Mouse (Mus musculus) midbrain, embryonic 13.5 days (tissue): Measurements from ENCODE around the gene Srsf4. TPM values are rescaled to one million over a fixed set of nuclear protein-coding genes. Genes with fewer than 3 reads are reported as not detected.

Experiments
- ATAC-seq: fragments of 200-750 bp; cut with Nextera tagmentation; 2 replicates; pipeline ENCODE4 v1.8.0; 2017; ENCODE audit warnings: mild to moderate bottlenecking, moderate TSS enrichment, moderate library complexity
- H3K27ac ChIP-seq: fragments of 300-500 bp; sonication (generic); 2 replicates; pipeline ENCODE4 v1.5.1; 2015; ENCODE audit warnings: inconsistent platforms, mild to moderate bottlenecking, moderate library complexity
- H3K27me3 ChIP-seq: fragments of 300-500 bp; sonication (generic); 2 replicates; pipeline ENCODE4 v1.6.1; 2015; ENCODE audit warnings: mild to moderate bottlenecking, inconsistent platforms
- H3K36me3 ChIP-seq: fragments of 300-500 bp; sonication (generic); 2 replicates; pipeline ENCODE4 v1.6.1; 2015; ENCODE audit warnings: mild to moderate bottlenecking, inconsistent platforms
- H3K4me1 ChIP-seq: fragments of 300-500 bp; sonication (generic); replicated peaks from 2 replicates; pipeline ENCODE4 v1.6.1; 2015; ENCODE audit warnings: inconsistent platforms
- H3K4me2 ChIP-seq: fragments of 300-500 bp; sonication (generic); replicated peaks from 2 replicates; pipeline ENCODE4 v1.6.1; 2015; ENCODE audit warnings: moderate library complexity, mild to moderate bottlenecking, inconsistent platforms
- H3K4me3 ChIP-seq: fragments of 300-500 bp; sonication (generic); replicated peaks from 2 replicates; pipeline ENCODE4 v1.5.1; 2015; ENCODE audit warnings: mild to moderate bottlenecking, inconsistent platforms
- H3K9ac ChIP-seq: fragments of 300-500 bp; sonication (generic); replicated peaks from 2 replicates; pipeline ENCODE4 v1.6.1; 2015; ENCODE audit warnings: mild to moderate bottlenecking, inconsistent platforms
- H3K9me3 ChIP-seq: fragments of 300-500 bp; sonication (generic); 2 replicates; pipeline ENCODE4 v1.6.1; 2016; ENCODE audit warnings: mild to moderate bottlenecking, inconsistent platforms
- WGBS: fragments of 180-500 bp; shearing (Covaris S2); methylation state at CpG from one replicate; pipeline ENCODE4 v1.1.7; 2015; 5-methylcytosine and 5-hydroxymethylcytosine counted together
- polyA plus RNA-seq: library from polyadenylated mRNA; unstranded; fragments of >200 nt; fragmentation: Nextera tagmentation; extraction: Ambion mirVana; gene quantifications from 2 replicates; pipeline ENCODE4 v1.2.1, GENCODE M21; 2015

Srsf4 gene
- polyA plus RNA-seq, 1 experiment from 2014 or later: 140 TPM

DNA sequence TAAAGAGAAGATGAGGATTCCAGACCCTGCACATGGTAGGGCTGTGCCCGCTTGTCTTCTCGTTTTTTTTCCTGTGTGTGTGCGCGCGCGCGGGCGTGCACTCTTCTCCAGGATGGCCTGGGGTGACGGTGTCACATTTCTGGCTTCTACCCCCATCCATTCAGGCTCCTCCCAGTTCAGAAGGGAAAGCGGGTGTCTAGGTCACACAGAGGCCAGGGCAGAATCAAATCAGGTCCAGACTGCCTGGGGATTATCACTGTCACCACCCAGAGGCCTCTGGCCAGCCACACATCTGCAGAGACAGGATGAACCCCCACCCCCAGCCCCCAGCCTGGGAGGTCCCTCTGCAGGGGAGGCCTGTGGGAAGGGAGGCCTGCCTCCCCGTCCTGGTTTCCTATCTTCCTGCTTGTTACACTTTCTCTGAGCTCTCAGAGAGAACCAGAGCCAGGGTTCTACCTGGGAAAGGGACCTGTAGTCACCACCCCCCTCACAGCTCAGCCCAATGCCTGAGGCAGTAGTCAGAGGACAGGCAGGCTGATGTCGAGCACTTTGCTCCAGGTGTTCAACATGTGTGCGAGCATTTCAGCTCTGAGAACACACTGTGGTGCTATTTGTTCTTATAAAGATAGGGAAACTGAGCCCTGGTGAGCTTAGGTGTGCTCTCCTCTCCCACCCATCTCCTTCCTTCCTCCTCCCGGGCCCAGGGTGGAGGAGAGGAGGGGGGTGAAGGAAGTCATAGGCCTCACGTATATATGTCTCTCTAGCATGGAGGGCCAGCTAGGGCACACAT, 45.5 kb downstream of the Srsf4 start:
- Histone ChIP-seq H3K4me3 (no peak overlapping the region), H3K4me1 (peaks cover 61% of the 10 kb centered on the region)

DNA sequence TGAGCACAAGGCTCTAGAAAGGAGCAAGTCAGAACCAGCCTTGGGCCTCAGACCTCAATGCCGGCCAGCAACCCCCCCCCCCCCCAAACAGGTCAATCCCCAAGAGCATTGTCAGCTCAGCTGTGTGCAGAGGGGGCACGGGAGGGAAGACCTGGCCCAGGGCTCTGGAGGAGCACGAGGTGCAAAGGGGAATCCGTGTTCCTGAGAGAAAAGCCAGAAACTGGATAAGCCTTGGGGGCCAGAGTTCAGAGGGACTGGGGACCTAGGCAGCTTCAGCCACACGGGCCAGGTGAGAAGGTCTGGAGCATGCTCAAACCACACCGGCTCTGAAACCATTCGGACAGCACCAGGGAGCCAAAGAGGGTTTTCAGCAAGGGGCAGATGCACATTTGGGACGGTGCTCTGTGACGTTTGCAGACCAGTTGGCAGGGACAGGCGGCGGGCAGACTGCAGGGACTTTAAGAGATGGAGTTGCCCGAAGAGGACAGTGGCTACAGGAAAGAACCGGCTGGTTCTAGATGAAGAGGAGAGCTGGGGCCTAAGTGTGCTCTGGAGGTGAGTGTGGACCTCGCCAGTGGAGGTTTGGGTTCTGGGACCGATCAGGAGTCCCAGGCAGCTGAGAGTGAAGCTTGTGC, 46.2 kb downstream of the Srsf4 start:
- Histone ChIP-seq H3K9me3 (no peaks in the 10 kb centered on the region), H3K27ac (no peak overlapping the region), H3K4me2 (peak overlapping the region; percentile 78; the same call in 1 of the 2 replicates), H3K27me3 (peaks cover 100% of the 10 kb centered on the region), H3K9ac (no peak overlapping the region), H3K4me1 (peaks cover 68% of the 10 kb centered on the region), H3K36me3 (peaks cover 18% of the 10 kb centered on the region), H3K4me3 (peak overlapping the region; percentile 48; the same call in 1 of the 2 replicates)
- WGBS: 10% methylated on average over 15 of the region's 15 CpGs
- no peak for ATAC-seq

More for the DNA sequence above, 45.5 kb downstream of the Srsf4 start:
- ATAC-seq: no peak
- Histone ChIP-seq H3K4me2 (no peak overlapping the region), H3K36me3 (peaks cover 11% of the 10 kb centered on the region), H3K9ac (no peak overlapping the region), H3K9me3 (no peaks in the 10 kb centered on the region), H3K27ac (no peak overlapping the region), H3K27me3 (peaks cover 99% of the 10 kb centered on the region)
- WGBS: 13% methylated on average over 15 of the region's 15 CpGs

DNA sequence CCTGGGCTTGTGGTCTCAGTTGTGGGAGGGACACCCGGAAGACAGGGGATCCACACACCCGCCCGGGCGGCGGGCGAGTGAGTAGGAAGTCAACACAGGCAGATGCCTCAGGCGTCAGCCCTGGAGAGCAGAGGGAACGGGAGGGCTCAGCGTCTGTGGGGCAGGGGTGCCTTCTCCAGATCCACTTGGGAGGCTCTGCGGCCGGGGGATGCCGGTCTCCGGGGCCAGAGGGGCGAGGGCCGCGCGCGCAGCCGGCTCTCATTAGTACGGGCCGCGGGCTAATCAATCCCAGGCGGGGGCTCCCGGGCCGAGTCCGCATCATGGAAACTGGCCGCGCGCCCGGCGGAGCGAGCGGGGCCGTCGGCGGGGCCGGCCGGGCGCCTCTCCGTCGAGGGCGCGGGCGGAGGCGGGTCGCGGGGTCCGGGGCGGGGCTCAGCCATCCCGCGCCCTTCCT, 46.8 kb downstream of the Srsf4 start:
- Histone ChIP-seq H3K4me3 (peak overlapping the region; percentile 48), H3K9ac (0 out of 2 replicates have a peak overlapping the region, but pooled peaks have one; percentile 25), H3K36me3 (peaks cover 24% of the 10 kb centered on the region), H3K4me1 (peaks cover 68% of the 10 kb centered on the region), H3K9me3 (no peaks in the 10 kb centered on the region), H3K27ac (no peak overlapping the region), H3K4me2 (peak overlapping the region; percentile 78), H3K27me3 (peaks cover 99% of the 10 kb centered on the region)
- 2% methylated on average over 51 of the region's 51 CpGs for WGBS
- no peak for ATAC-seq

DNA sequence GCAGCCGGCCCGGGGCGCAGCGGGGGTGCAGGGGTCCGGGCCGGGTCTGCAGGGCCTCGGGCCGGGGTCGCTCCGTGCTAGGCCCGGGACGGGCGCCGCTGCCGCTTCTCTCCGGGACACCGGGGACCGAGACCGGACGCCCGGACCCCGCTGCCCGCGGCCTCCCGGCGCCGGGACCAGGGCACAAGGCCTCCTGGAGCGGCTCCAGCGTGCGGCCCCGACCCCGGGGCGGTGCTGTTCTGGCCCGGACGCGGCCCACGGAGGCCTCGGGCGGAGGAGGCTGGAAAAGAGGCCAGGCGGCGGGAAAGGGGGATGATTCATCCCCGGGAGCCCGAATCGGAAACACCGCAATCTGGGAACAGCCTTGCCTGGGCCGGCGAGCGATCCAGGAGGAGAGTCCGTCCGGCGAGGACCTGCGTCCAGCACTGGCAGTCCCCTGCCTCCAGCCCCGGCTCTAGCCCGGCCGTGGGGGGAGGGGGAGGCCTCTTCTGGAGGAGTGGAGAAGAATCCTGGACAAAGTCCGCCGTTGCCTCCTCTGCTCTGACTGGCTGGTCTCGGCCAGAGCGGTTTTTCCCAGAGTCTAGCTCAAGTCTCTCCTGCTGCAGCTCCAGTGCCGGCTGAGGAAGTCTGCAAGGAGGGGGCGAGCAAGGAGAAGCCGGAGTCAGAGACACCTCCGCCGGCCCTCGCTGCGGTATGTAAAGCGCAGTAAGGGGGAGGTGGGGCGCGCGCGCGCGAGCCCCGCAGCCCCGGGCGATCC, 47.4 kb downstream of the Srsf4 start:
- H3K4me1 ChIP-seq: peaks cover 62% of the 10 kb centered on the region
- H3K36me3 ChIP-seq: peaks cover 30% of the 10 kb centered on the region
- no peak overlapping the region for H3K27ac ChIP-seq
- H3K4me2 ChIP-seq: peak overlapping the region; percentile 78
- 1% methylated on average over 47 of the region's 76 CpGs for WGBS
- H3K9ac ChIP-seq: peak overlapping the region; percentile 67
- H3K27me3 ChIP-seq: peaks cover 97% of the 10 kb centered on the region
- H3K9me3 ChIP-seq: no peaks in the 10 kb centered on the region
- ATAC-seq: no peak
- peak overlapping the region; percentile 48 for H3K4me3 ChIP-seq

DNA sequence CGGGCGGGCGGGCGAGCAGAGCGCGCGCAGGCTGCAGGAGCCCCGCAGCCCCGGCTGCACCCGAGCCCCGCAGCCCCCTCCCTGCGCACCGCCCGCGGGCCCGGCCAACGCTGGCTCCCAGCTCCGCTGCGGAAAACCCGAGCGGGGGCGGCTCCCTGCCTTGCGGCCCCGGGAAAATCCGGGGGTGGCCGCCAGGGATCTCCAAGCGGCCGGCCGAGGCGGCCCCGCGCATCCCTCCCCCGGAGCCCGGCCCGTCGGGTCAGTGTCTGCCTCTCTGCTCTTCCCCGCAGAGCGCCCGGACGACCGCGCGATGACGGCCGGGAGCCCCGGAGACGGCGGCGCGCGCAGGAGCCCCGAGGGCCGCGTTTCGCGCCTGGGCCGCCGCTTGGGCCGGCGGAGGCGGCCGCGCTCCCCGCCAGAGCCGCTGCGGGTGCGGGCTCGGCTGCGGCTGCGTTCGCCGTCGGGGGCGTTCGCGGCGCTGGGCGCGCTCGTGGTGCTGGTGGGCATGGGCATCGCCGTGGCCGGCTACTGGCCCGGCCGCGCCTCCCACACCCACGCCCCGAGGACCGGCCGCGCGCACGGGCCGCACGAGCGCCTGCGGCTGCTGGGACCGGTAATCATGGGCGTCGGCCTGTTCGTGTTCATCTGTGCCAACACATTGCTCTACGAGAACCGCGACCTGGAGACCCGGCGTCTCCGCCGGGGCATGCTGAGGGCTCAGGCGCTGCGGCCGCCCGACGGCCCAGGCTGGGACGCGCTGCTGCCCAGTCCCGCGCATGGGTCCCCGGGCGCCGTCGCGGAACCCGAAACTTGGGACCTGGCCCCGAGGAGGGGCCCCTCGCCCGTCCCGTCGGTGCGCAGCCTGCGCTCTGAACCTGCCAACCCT, 48.3 kb downstream of the Srsf4 start, which contains the start of gene Tmem200b:
Gene Tmem200b (plus strand): TSS at position 311 of the 886 bp plus-strand sequence.
- ATAC-seq: 0 out of 2 replicates have a peak, but pooled peaks have one; percentile 5
- no peak within 1 kb of the TSS for H3K27ac ChIP-seq
- peak within 1 kb of the TSS; percentile 48 for H3K4me3 ChIP-seq
- peaks cover 93% of the 10 kb centered on the region for H3K27me3 ChIP-seq
- no peaks in the 10 kb centered on the region for H3K9me3 ChIP-seq
- peak within 1 kb of the TSS; percentile 67 for H3K9ac ChIP-seq
- H3K4me1 ChIP-seq: peaks cover 55% of the 10 kb centered on the region
- H3K4me2 ChIP-seq: peak within 1 kb of the TSS; percentile 78
- peaks cover 39% of the 10 kb centered on the region for H3K36me3 ChIP-seq
- 2% methylated on average over 126 of the region's 130 CpGs for WGBS

DNA sequence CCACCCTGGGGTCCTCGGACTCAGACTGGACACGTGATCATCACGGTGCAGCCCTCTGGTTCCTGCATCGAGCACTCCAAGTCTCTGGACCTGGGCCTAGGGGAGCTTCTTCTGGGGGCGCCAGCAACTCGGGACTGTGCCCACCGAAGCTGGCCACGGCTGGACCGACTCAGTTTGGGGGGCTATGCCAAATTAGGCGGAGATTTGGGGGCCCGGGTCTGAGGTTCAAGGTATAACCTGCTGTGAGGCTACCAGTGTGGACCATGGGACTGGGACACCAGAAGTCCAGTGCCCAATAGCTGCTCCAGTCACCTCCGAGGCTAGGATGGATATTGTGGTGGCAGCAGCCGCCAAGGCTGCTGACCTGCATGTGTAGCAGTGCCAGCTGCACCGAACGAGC, 49.0 kb downstream of the Srsf4 start:
- Histone ChIP-seq H3K9ac (peak overlapping the region; percentile 67), H3K4me2 (peak overlapping the region; percentile 78)
- WGBS: 54% methylated on average over 15 of the region's 15 CpGs

DNA sequence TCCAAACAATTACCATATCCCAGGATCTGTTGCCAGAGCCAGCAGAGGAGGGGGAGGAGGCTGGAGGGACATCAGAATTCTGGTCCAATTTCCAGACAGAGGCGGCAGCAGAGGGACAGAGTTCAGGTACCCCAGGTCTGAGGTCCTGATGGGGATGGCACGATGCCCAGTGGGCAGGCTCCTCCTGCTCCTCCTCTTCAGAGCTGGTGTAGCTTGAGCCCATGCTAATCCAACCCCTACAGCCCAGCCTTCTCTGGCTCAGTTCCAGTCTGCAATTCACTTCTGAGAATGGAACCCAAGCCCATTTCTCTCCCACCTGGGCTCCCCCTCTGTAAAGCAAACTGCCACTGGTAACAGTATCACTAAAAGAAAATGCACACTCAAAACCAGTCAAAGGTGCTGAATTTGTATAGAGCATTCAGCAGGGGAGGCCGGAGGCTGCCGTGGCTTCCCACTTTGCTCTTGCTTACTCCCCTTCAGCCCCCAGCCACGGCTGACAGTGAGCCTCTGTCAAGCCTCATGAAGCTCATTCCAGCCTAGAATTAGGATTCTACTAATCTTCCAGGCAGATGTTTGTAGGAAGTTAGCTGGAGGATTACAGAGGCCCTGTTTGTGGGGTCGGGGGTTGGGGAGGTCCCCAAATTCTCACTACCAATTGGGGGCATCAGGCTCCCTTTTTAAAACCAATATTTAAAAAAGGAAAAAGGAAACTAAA, 50.8 kb downstream of the Srsf4 start:
- Histone ChIP-seq H3K9ac (no peak overlapping the region), H3K4me2 (no peak overlapping the region), H3K36me3 (peaks cover 65% of the 10 kb centered on the region), H3K4me3 (no peak overlapping the region), H3K9me3 (no peaks in the 10 kb centered on the region), H3K27ac (no peak overlapping the region), H3K27me3 (peaks cover 67% of the 10 kb centered on the region), H3K4me1 (peaks cover 46% of the 10 kb centered on the region)
- ATAC-seq: no peak
- 58% methylated on average over 6 of the region's 6 CpGs for WGBS

More for the DNA sequence above, 49.0 kb downstream of the Srsf4 start:
- Histone ChIP-seq H3K27me3 (peaks cover 86% of the 10 kb centered on the region), H3K27ac (no peak overlapping the region), H3K4me1 (peaks cover 55% of the 10 kb centered on the region), H3K4me3 (peak overlapping the region; percentile 48), H3K9me3 (no peaks in the 10 kb centered on the region), H3K36me3 (peaks cover 46% of the 10 kb centered on the region)
- 0 out of 2 replicates have a peak, but pooled peaks have one; percentile 22 for ATAC-seq

DNA sequence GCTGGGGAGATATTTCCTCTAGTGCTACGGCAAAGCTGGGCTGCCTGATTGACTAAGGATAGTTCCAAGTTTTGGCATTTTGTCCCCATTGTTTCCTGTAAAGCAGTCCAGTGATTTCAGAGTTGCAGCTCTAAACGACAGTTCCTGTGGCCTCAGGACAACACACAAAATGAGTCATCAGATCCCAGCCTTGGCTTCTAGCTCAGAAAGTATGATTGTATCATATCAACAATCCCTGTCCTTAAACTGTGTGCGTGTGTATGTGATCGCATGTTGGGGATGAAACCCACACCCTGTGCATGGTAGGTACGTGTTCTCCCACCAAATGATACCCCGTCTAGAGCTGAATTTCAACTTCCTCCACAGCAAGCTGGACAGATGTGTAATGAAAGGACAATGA, 55.7 kb downstream of the Srsf4 start:
- H3K9ac ChIP-seq: no peak overlapping the region
- H3K36me3 ChIP-seq: peaks cover 97% of the 10 kb centered on the region
- H3K4me1 ChIP-seq: peaks cover 10% of the 10 kb centered on the region
- 93% methylated on average over 6 of the region's 6 CpGs for WGBS
- H3K9me3 ChIP-seq: no peaks in the 10 kb centered on the region
- no peak overlapping the region for H3K4me2 ChIP-seq
- peaks cover 19% of the 10 kb centered on the region for H3K27me3 ChIP-seq
- no peak overlapping the region for H3K4me3 ChIP-seq
- no peak overlapping the region for H3K27ac ChIP-seq
- ATAC-seq: no peak

DNA sequence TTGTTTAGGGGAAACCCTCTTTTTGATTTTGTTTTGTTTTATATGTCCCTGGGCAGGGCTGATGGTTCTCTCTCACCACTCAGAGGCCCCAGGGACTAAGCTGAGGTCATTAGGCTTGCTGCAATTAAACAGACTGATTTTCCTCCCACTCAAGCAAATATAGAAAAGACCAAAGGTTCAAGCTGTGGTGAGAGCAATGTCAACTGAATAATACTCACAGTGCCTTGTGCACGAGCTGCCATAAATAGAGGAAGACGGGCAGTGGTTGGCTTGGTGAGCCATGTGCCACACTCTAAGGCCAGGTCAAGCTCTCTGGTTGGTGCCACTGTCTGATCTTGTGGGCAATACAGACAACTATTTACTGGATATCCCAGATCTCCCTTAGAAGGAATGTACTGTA, 66.0 kb downstream of the Srsf4 start:
- Histone ChIP-seq H3K36me3 (peaks cover 37% of the 10 kb centered on the region), H3K4me3 (no peak overlapping the region), H3K27me3 (no peaks in the 10 kb centered on the region), H3K4me1 (no peaks in the 10 kb centered on the region), H3K9me3 (no peaks in the 10 kb centered on the region), H3K9ac (no peak overlapping the region), H3K27ac (no peak overlapping the region), H3K4me2 (no peak overlapping the region)
- ATAC-seq: no peak
- 86% methylated on average over 2 of the region's 2 CpGs for WGBS

DNA sequence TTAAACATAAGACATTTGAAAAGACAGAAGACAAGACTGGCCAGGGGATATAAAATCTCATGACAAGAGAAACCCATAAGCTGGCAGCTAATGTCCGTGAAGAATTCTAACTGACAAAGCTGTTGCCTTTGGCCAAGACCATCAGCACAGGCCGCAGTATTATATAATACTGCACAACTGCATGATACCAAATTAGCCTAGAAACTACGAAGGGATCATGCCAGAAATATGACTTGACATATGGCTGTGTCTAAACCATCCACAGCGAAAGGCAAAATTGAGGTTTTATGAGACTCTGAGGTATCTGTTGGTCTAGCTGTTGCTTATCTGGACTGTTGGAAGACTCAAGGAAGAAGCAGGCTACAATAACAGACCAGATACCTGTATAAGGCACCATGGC, 67.4 kb downstream of the Srsf4 start:
- WGBS: 94% methylated on average over 4 of the region's 4 CpGs
- Histone ChIP-seq H3K4me1 (no peaks in the 10 kb centered on the region), H3K9me3 (no peaks in the 10 kb centered on the region), H3K27ac (no peak overlapping the region), H3K27me3 (no peaks in the 10 kb centered on the region), H3K36me3 (peaks cover 28% of the 10 kb centered on the region), H3K4me3 (no peak overlapping the region), H3K4me2 (no peak overlapping the region), H3K9ac (no peak overlapping the region)
- no peak for ATAC-seq
